In the genomic region with DNA sequence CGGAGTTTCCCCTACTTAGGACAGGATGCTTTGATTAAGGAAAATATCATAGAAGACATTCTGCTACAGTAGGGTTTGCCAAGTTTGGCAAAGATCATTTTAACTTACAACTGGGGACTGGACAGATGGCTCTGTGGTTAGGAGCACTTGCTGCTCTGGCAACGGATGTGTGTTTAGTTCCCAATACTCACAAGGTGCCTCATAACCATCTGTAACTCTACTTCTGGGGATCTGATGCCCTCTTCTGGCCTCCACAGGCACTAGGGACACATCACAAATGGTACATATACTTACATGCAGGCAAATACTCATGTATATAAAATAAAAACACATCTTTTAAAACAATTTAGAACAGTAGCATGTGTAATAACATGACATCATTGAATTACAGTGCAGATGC, we compare ENCODE assay signal across 9 mouse cellular contexts. TPM values are rescaled to one million over a fixed set of nuclear protein-coding genes. Genes with fewer than 3 reads are reported as not detected.
A peak's percentile ranks its signal among the peaks of the same experiment; 100 is the strongest.
DNase-seq lines count a peak whose midpoint lies in the region; ATAC-seq and TF ChIP-seq lines count a peak whose summit lies in the region.
"Had no signal": no experiment of that assay in that cellular context is flagged by ENCODE, and none has a peak within 500 bp of the region (broad histone marks: within the 10 kb centered on the region; RNA-seq: fewer than 3 reads in every experiment).

No protein-coding gene starts in this region.

- no peak overlapping the region for H3K9ac ChIP-seq in stomach, postnatal 0 days (ENCODE audit: low read length)

- no peaks in the 10 kb centered on the region for H3K36me3 ChIP-seq in stomach, postnatal 0 days (ENCODE audit: control insufficient read depth, insufficient read depth, low read length)

- 46% methylated on average over 2 of the region's 2 CpGs for WGBS in stomach, postnatal 0 days

- TF ChIP-seq EP300 in stomach, postnatal 0 days (optimal IDR thresholded peaks at IDR 0.05), result no peak

- no peaks in the 10 kb centered on the region for H3K27me3 ChIP-seq in stomach, postnatal 0 days (ENCODE audit: control insufficient read depth, insufficient read depth, low read length)

- H3K4me3 ChIP-seq in stomach, postnatal 0 days (ENCODE audit: low read depth, low read length), result no peak overlapping the region

- H3K4me1 ChIP-seq in stomach, postnatal 0 days (replicated peaks; ENCODE audit: control insufficient read depth, insufficient read depth), result no peaks in the 10 kb centered on the region

- no peak overlapping the region for H3K4me2 ChIP-seq in stomach, postnatal 0 days (replicated peaks; ENCODE audit: low read depth)

- no peak for ATAC-seq in stomach, postnatal 0 days (ENCODE audit: low FRiP score, low TSS enrichment)
- no peak for ATAC-seq in erythroid progenitor cell, adult 5-6 weeks (replicated peaks; ENCODE audit: low FRiP score, poor library complexity, severe bottlenecking)

- H3K27ac ChIP-seq in stomach, postnatal 0 days (replicated peaks), result no peak overlapping the region

- TF ChIP-seq CTCF in stomach, postnatal 0 days (IDR thresholded peaks at IDR 0.05; ENCODE audit: low read depth), result peak; percentile 74

- DNase-seq in gastrocnemius, postnatal 10 days, result peak; percentile 5
- DNase-seq in gastrocnemius, postnatal 25 days, result no peak
- peak; percentile 17 for DNase-seq in right cerebral cortex, adult 18-20 months
- no peak for DNase-seq in right cerebral cortex, postnatal 14 days
- peak; percentile 48 for DNase-seq in embryo, embryonic 10 days (ENCODE audit: low spot score)
- peak; percentile 8 to 69 for DNase-seq in layer of hippocampus, adult 18-20 months (ENCODE audit: low spot score in 2 of 2)
- DNase-seq in stomach, postnatal 0 days (ENCODE audit: low spot score), result peak; percentile 27

- no peaks in the 10 kb centered on the region for H3K9me3 ChIP-seq in stomach, postnatal 0 days (ENCODE audit: control insufficient read depth, low read length)

RNA-seq across cellular contexts. Expression of a gene that starts 3.9 kb away (rescaled TPM):
- not detected for total RNA-seq in gastrocnemius, postnatal 10 days (2021)
- total RNA-seq in gastrocnemius, postnatal 25 days (2021), result 1 to 10 TPM; 1.3 to 2.0 TPM
- total RNA-seq in layer of hippocampus, adult 18-20 months (2021), result not detected
- not detected in 2 replicates for polyA plus RNA-seq in stomach, postnatal 0 days (2015; fragmentation: Nextera tagmentation; extraction: Ambion mirVana)
- total RNA-seq in erythroid progenitor cell, adult 5-6 weeks (2015; ENCODE audit: low replicate concordance), result not detected in 2 replicates
- total RNA-seq in erythroid progenitor cell, adult 5-6 weeks (2017; ENCODE audit: low replicate concordance), result not detected in 2 replicates
- total RNA-seq: left cerebral cortex, postnatal 10 days had no signal

RNA-seq across cellular contexts. Expression of a gene that starts 36.0 kb away (rescaled TPM):
- total RNA-seq in gastrocnemius, postnatal 10 days (2021), result 1 to 10 TPM; 5.7 to 7.5 TPM
- total RNA-seq in gastrocnemius, postnatal 25 days (2021), result 10 to 100 TPM; 12.3 to 13.0 TPM
- 10 to 100 TPM; 52.3 to 53.1 TPM for total RNA-seq in layer of hippocampus, adult 18-20 months (2021)
- polyA plus RNA-seq in stomach, postnatal 0 days (2015; fragmentation: Nextera tagmentation; extraction: Ambion mirVana), result 3.1 and 4.2 TPM in 2 replicates
- total RNA-seq in erythroid progenitor cell, adult 5-6 weeks (2015; ENCODE audit: low replicate concordance), result 7.1 and 11.9 TPM in 2 replicates
- 2.6 and 3.0 TPM in 2 replicates for total RNA-seq in erythroid progenitor cell, adult 5-6 weeks (2017; ENCODE audit: low replicate concordance)

RNA-seq across cellular contexts. Expression of a gene that starts 53.0 kb away (rescaled TPM):
- total RNA-seq in gastrocnemius, postnatal 10 days (2021), result 1 to 10 TPM; 6.8 to 8.4 TPM
- 1 to 10 TPM; 3.3 to 4.5 TPM for total RNA-seq in gastrocnemius, postnatal 25 days (2021)
- 10 to 100 TPM; 22.7 to 22.8 TPM for total RNA-seq in layer of hippocampus, adult 18-20 months (2021)
- 4.5 and 5.0 TPM in 2 replicates for polyA plus RNA-seq in stomach, postnatal 0 days (2015; fragmentation: Nextera tagmentation; extraction: Ambion mirVana)
- 4.7 and 5.0 TPM in 2 replicates for total RNA-seq in erythroid progenitor cell, adult 5-6 weeks (2015; ENCODE audit: low replicate concordance)
- total RNA-seq in erythroid progenitor cell, adult 5-6 weeks (2017; ENCODE audit: low replicate concordance), result 0.13 and 1.3 TPM in 2 replicates

RNA-seq across cellular contexts. Expression of a gene that starts 59.6 kb away (rescaled TPM):
- 1 to 10 TPM; 4.2 to 6.8 TPM for total RNA-seq in gastrocnemius, postnatal 10 days (2021)
- total RNA-seq in gastrocnemius, postnatal 25 days (2021), result 1 to 10 TPM; 3.0 to 3.5 TPM
- total RNA-seq in layer of hippocampus, adult 18-20 months (2021), result 10 to 100 TPM; 19.3 to 19.7 TPM
- 1.7 and 2.2 TPM in 2 replicates for polyA plus RNA-seq in stomach, postnatal 0 days (2015; fragmentation: Nextera tagmentation; extraction: Ambion mirVana)
- total RNA-seq in erythroid progenitor cell, adult 5-6 weeks (2015; ENCODE audit: low replicate concordance), result 2.2 and 8.8 TPM in 2 replicates
- total RNA-seq in erythroid progenitor cell, adult 5-6 weeks (2017; ENCODE audit: low replicate concordance), result not detected in 2 replicates

Comparison
In these comparisons a context has a peak if more than half of its experiments do, and no peak if none do; other contexts are left out.
1. DNase-seq: peak in gastrocnemius, postnatal 10 days (single experiment), right cerebral cortex, adult 18-20 months (single experiment), embryo, embryonic 10 days (single experiment), layer of hippocampus, adult 18-20 months (2 of 2) and stomach, postnatal 0 days (single experiment); none in gastrocnemius, postnatal 25 days (single experiment) and right cerebral cortex, postnatal 14 days (single experiment).